Mouse (Mus musculus): ENCODE measurements at regions not wholly inside any gene's neighbourhood (a gene's known extent, or its start where the extent isn't known, plus 50 kb on each side); places are given as distances from the start of the nearest gene placed in this dataset.

DNA sequence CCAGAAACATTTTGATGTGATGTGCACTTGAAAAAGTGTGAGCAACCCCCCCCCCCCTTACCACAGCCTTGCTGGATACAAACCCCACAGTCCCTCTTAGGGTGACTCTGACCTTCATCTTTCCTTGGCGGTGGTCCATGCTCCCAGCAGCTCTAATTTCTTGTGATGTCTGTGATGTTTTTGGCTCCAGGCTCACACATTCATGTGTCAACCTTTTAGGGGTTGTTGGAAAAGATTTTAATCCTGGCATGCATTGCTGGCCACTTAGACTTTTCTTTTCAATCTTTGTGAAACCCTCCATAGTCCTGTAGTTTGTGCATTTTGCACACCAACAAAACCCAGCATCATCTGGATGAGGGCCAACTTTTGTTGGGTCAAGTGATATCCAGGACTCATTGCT lies 134.9 kb upstream of the Igfbp3 start:
- DNase-seq (ENCODE audit: low spot score), result no peak

GRCm38 (mm10) chr11:7337826-7338225 lies 124.1 kb upstream of the Igfbp3 start:
- no peak for DNase-seq (ENCODE audit: low spot score)

DNA sequence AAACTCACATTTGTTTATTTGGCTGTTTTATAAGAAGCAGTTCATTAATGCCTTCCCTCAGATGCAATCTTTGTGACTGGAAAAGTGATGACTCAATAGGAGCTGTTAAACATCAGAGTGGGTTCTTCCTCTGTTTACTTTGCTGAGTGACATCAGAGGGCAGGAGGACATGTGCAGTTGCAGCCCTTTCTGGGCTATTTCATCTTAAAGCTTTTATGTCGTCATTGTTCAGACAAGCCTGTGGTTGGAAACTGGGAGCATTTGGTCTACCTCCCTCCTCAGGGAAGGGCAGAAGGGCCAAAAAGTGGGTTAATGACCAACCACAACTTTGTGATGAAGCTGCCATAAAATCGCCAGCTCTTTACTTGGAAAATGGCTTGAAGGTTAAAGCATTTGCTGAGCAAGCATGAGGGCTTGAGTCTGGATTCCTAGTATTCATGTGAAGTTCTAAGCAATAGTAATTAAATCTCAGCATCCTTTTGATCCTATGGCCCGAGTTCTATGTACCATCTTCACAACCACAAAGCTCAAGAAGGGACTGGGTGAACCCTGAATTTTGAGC lies 103.8 kb upstream of the Igfbp3 start:
- DNase-seq (ENCODE audit: low spot score), result no peak

GRCm38 (mm10) chr11:7296252-7296651 lies 82.5 kb upstream of the Igfbp3 start:
- DNase-seq (ENCODE audit: low spot score), result no peak

DNA sequence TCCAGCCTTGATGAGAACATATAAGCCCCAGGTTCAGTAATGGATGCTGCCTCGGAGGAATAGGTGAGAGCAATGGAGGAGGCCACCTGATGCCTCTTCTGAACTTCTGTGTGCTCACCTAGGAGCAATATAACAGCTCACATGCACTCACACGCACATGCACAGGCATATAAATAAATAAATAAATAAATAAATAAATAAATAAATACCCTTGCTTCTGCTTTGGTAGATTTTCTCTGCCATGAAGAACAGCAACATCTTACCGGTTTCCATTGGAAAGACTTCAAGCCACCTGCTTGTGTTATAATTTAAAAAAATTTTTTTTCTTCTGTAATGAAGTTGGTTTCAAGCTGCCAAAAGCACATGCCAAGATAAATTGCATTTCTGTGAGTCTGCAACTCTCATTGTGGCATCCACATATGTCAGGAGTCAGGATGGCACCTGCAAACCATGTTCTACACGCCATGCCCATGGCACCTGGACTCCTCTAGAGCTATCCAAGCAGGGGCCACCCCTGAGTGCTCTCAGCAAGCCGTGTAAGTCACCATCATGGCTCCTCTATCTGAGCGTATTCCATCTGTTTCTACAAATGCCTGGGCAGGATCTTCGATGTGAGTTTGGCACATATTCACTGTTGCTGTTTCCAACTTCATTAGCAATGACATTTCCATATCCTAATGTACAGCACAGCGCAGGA lies 75.7 kb upstream of the Igfbp3 start:
- DNase-seq (ENCODE audit: low spot score), result no peak

DNA sequence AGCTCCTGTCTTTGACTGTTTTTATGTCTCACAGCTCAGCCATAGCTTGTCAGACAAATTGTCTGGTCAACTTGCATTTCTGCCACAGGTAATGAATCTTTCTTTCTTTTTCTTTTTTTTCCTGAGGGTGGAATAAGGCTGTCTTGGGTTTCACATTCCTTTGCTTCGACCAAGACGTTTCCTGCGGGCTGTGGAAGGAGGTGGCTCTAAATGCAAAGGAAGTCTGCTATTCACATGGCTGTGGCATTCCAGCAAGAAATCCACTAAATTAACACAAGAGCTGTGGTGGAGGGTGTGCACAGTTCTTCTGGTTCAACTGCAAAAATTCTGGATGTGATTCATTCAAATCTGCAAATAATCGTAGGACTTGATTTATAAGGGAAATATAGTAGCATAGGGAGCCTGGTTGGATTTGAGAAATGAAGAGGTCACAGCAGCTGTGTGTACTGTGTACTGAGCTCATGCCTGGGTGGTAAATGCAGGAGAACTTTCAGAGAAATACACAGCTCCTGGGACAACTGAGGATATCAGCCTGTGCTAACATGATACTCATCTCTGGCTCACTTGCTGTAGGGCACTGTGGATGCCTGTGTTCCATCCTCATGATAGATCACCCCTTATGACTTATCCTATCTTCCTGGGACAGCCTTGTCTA lies 71.2 kb upstream of the Igfbp3 start:
- DNase-seq (ENCODE audit: low spot score), result no peak

DNA sequence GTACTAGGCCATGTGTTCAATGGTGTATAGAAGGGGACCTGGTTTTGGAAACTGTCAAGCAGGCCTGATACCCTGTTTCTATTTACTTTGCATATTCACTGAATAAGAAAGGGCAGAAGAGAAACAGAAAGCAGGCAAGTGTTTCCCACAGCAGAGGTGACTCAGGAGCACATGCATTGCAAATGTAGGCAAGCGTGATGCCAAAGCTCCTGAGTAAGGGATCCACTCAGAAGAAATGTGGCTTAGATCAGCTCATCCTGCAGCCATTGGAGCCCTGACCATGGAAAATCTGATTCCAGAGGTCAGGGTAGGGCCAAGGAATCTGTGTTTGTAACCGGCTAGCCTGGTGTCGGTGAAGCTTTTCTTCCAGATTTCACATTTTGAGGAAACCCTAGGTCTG lies 69.3 kb upstream of the Igfbp3 start:
- DNase-seq (ENCODE audit: low spot score), result no peak

DNA sequence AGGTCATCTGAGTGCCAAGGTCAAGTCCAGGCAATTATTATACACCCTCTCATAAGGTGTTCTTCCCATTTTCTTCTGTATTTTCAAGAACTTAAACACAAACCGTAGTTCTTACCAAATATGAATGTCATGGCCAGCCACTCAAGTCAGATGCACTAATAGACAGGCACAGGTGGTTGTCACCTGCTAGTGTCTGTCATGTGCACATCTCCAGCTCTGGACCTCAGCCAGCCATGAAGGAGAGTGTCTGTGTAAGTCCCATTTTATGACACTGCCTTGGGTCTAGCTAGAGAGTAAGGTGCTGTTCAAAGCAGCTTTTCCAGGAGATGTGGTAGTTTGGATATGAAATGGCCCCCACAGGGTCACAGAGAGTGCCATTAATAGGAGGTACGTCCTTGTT lies 68.5 kb upstream of the Igfbp3 start:
- DNase-seq (ENCODE audit: low spot score), result no peak

- DNase-seq (ENCODE audit: low spot score), result no peak
Measured at GRCm38 (mm10) chr11:7281656-7282055, 67.9 kb upstream of the Igfbp3 start.

GRCm38 (mm10) chr11:7279891-7280290 lies 66.2 kb upstream of the Igfbp3 start:
- DNase-seq (ENCODE audit: low spot score), result no peak

DNA sequence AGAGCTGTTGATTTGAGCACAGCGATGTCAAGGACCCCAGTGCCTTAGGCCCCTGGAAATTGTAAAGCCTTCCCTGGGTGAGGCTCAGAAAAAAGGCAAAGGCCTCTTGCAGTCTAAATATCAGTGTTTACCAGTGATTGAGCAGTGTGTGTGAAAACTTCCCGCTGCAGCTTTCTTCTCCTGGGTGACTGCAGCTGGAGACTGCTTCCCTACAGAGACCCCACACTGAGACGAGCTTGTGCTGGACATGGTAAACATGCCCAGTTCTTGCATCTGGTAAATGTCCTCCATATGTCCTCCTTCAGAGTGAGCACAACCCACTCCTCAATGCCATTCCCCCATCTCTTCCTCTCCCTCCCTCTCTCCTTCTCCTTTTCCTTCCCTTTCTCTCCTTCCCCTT lies 58.8 kb upstream of the Igfbp3 start:
- no peak for DNase-seq (ENCODE audit: low spot score)

GRCm38 (mm10) chr11:7270916-7271315 lies 57.2 kb upstream of the Igfbp3 start:
- DNase-seq (ENCODE audit: low spot score), result no peak

- no peak for DNase-seq (ENCODE audit: low spot score)
Measured at GRCm38 (mm10) chr11:7263971-7264370, 50.2 kb upstream of the Igfbp3 start.
